Mouse (Mus musculus) neural tube, embryonic 13.5 days (tissue): ENCODE measurements at regions not wholly inside any gene's neighbourhood (a gene's known extent, or its start where the extent isn't known, plus 50 kb on each side); places are given as distances from the start of the nearest gene placed in this dataset. TPM values are rescaled to one million over a fixed set of nuclear protein-coding genes. Genes with fewer than 3 reads are reported as not detected.

Experiments used
- microRNA counts: library from miRNA; unstranded; fragments of <30 nt; microRNA quantifications from one replicate; lab custom pipeline; 2016
- microRNA-seq: library from miRNA; unstranded; fragments of <30 nt; microRNA quantifications from one replicate; pipeline ENCODE4, GENCODE M21; 2016

MicroRNAs encoded in the stretch of these regions (microRNA counts, 519-probe panel; counts per million panel counts)
- microRNA mmu-miR-2136 (lab: Ali Mortazavi, UCI): not detected

Small RNA genes lying in the stretch of these regions (microRNA-seq; reads per million reads assigned to microRNA genes)
- not detected for gene Mir2136
